Mouse (Mus musculus): Measurements from ENCODE around the gene Rasgef1a. TPM values are rescaled to one million over a fixed set of nuclear protein-coding genes. Genes with fewer than 3 reads are reported as not detected.
A peak's percentile ranks its signal among the peaks of the same experiment; 100 is the strongest.

The Rasgef1a gene
- polyA plus RNA-seq, 1 experiment = 0.30 TPM

GRCm38 (mm10) chr6:118019569-118019968, 8.3 kb downstream of the Rasgef1a start:
- Histone ChIP-seq H3K4me1 (no peaks in the 10 kb centered on the region), H3K36me3 (replicated peaks; ENCODE audit: low read length) (no peaks in the 10 kb centered on the region), H3K27me3 (replicated peaks) (peaks cover 57% of the 10 kb centered on the region), H3K4me3 (replicated peaks) (no peak overlapping the region), H3K9me3 (no peaks in the 10 kb centered on the region)
- TF ChIP-seq FLI1 (IDR thresholded peaks at IDR 0.05; ENCODE audit: low read length) (no peak), GATA1 (IDR thresholded peaks at IDR 0.05; ENCODE audit: borderline replicate concordance, low read length) (no peak)

- TF ChIP-seq GATA1 (IDR thresholded peaks at IDR 0.05; ENCODE audit: borderline replicate concordance, low read length) (no peak), FLI1 (IDR thresholded peaks at IDR 0.05; ENCODE audit: low read length) (no peak)
- peaks cover 30% of the 10 kb centered on the region for H3K27me3 ChIP-seq (replicated peaks)
Measured at GRCm38 (mm10) chr6:118022898-118023635, 11.8 kb downstream of the Rasgef1a start.

GRCm38 (mm10) chr6:118027036-118027435, 15.8 kb downstream of the Rasgef1a start:
- Histone ChIP-seq H3K36me3 (replicated peaks; ENCODE audit: low read length) (no peaks in the 10 kb centered on the region), H3K9me3 (peaks cover 13% of the 10 kb centered on the region; the same call in 1 of the 2 replicates), H3K27me3 (replicated peaks) (peaks cover 16% of the 10 kb centered on the region), H3K4me3 (replicated peaks) (no peak overlapping the region), H3K4me1 (no peaks in the 10 kb centered on the region)
- TF ChIP-seq GATA1 (IDR thresholded peaks at IDR 0.05; ENCODE audit: borderline replicate concordance, low read length) (no peak), FLI1 (IDR thresholded peaks at IDR 0.05; ENCODE audit: low read length) (no peak)

More at GRCm38 (mm10) chr6:118022898-118023635, 11.8 kb downstream of the Rasgef1a start:
- Histone ChIP-seq H3K36me3 (replicated peaks; ENCODE audit: low read length) (no peaks in the 10 kb centered on the region), H3K9me3 (peaks cover 10% of the 10 kb centered on the region; the same call in 1 of the 2 replicates), H3K4me1 (no peaks in the 10 kb centered on the region), H3K4me3 (replicated peaks) (peak overlapping the region; percentile 46)

- Histone ChIP-seq H3K27me3 (replicated peaks) (peaks cover 33% of the 10 kb centered on the region), H3K9me3 (peaks cover 5% of the 10 kb centered on the region; the same call in 1 of the 2 replicates), H3K4me3 (replicated peaks) (no peak overlapping the region), H3K4me1 (no peaks in the 10 kb centered on the region), H3K36me3 (replicated peaks; ENCODE audit: low read length) (no peaks in the 10 kb centered on the region)
- TF ChIP-seq FLI1 (IDR thresholded peaks at IDR 0.05; ENCODE audit: low read length) (no peak), GATA1 (IDR thresholded peaks at IDR 0.05; ENCODE audit: borderline replicate concordance, low read length) (no peak)
Measured at GRCm38 (mm10) chr6:118031467-118031866, 20.2 kb downstream of the Rasgef1a start.

GRCm38 (mm10) chr6:118035639-118036038, 24.4 kb downstream of the Rasgef1a start:
- no peak for TF ChIP-seq GATA1 (IDR thresholded peaks at IDR 0.05; ENCODE audit: borderline replicate concordance, low read length)

GRCm38 (mm10) chr6:118036118-118036805, 25.0 kb downstream of the Rasgef1a start:
- TF ChIP-seq FLI1 (IDR thresholded peaks at IDR 0.05; ENCODE audit: low read length) (no peak), GATA1 (IDR thresholded peaks at IDR 0.05; ENCODE audit: borderline replicate concordance, low read length) (no peak)
- Histone ChIP-seq H3K36me3 (replicated peaks; ENCODE audit: low read length) (no peaks in the 10 kb centered on the region), H3K4me1 (no peaks in the 10 kb centered on the region), H3K4me3 (replicated peaks) (no peak overlapping the region), H3K27me3 (replicated peaks) (peaks cover 40% of the 10 kb centered on the region), H3K9me3 (peaks cover 5% of the 10 kb centered on the region; the same call in 1 of the 2 replicates)

More at GRCm38 (mm10) chr6:118035639-118036038, 24.4 kb downstream of the Rasgef1a start:
- Histone ChIP-seq H3K27me3 (replicated peaks) (peaks cover 44% of the 10 kb centered on the region), H3K4me3 (replicated peaks) (no peak overlapping the region), H3K9me3 (peaks cover 5% of the 10 kb centered on the region; the same call in 1 of the 2 replicates), H3K4me1 (no peaks in the 10 kb centered on the region), H3K36me3 (replicated peaks; ENCODE audit: low read length) (no peaks in the 10 kb centered on the region)

GRCm38 (mm10) chr6:118036866-118037265, 25.6 kb downstream of the Rasgef1a start:
- Histone ChIP-seq H3K4me1 (no peaks in the 10 kb centered on the region), H3K27me3 (replicated peaks) (peaks cover 40% of the 10 kb centered on the region), H3K4me3 (replicated peaks) (no peak overlapping the region), H3K36me3 (replicated peaks; ENCODE audit: low read length) (no peaks in the 10 kb centered on the region), H3K9me3 (peaks cover 4% of the 10 kb centered on the region; the same call in 1 of the 2 replicates)
- TF ChIP-seq GATA1 (IDR thresholded peaks at IDR 0.05; ENCODE audit: borderline replicate concordance, low read length) = no peak
- TF ChIP-seq FLI1 (IDR thresholded peaks at IDR 0.05; ENCODE audit: low read length) = no peak

- no peak for TF ChIP-seq GATA1 (IDR thresholded peaks at IDR 0.05; ENCODE audit: borderline replicate concordance, low read length)
- no peak for TF ChIP-seq FLI1 (IDR thresholded peaks at IDR 0.05; ENCODE audit: low read length)
- H3K4me1 ChIP-seq = no peaks in the 10 kb centered on the region
Measured at GRCm38 (mm10) chr6:118045180-118045579, 33.9 kb downstream of the Rasgef1a start.

GRCm38 (mm10) chr6:118045892-118046291, 34.7 kb downstream of the Rasgef1a start:
- H3K9me3 ChIP-seq = peaks cover 16% of the 10 kb centered on the region
- H3K27me3 ChIP-seq (replicated peaks) = peaks cover 37% of the 10 kb centered on the region
- no peak overlapping the region for H3K4me3 ChIP-seq (replicated peaks)
- TF ChIP-seq FLI1 (IDR thresholded peaks at IDR 0.05; ENCODE audit: low read length) (no peak), GATA1 (IDR thresholded peaks at IDR 0.05; ENCODE audit: borderline replicate concordance, low read length) (no peak)
- no peaks in the 10 kb centered on the region for H3K4me1 ChIP-seq
- no peaks in the 10 kb centered on the region for H3K36me3 ChIP-seq (replicated peaks; ENCODE audit: low read length)

More at GRCm38 (mm10) chr6:118045180-118045579, 33.9 kb downstream of the Rasgef1a start:
- Histone ChIP-seq H3K9me3 (peaks cover 15% of the 10 kb centered on the region), H3K27me3 (replicated peaks) (peaks cover 37% of the 10 kb centered on the region), H3K36me3 (replicated peaks; ENCODE audit: low read length) (no peaks in the 10 kb centered on the region), H3K4me3 (replicated peaks) (no peak overlapping the region)

GRCm38 (mm10) chr6:118046511-118046910, 35.3 kb downstream of the Rasgef1a start:
- no peaks in the 10 kb centered on the region for H3K36me3 ChIP-seq (replicated peaks; ENCODE audit: low read length)
- H3K9me3 ChIP-seq = peaks cover 16% of the 10 kb centered on the region
- no peak overlapping the region for H3K4me3 ChIP-seq (replicated peaks)
- no peak for TF ChIP-seq FLI1 (IDR thresholded peaks at IDR 0.05; ENCODE audit: low read length)
- no peak for TF ChIP-seq GATA1 (IDR thresholded peaks at IDR 0.05; ENCODE audit: borderline replicate concordance, low read length)
- peaks cover 43% of the 10 kb centered on the region for H3K27me3 ChIP-seq (replicated peaks)
- no peaks in the 10 kb centered on the region for H3K4me1 ChIP-seq
